Mouse (Mus musculus) embryonic facial prominence, embryonic 11.5 days (tissue): ENCODE results near the gene Fbxl14. TPM values are rescaled to one million over a fixed set of nuclear protein-coding genes. Genes with fewer than 3 reads are reported as not detected.

ENCODE experiments used
- ATAC-seq: fragments of 200-750 bp; cut with Nextera tagmentation; replicated peaks from 2 replicates; pipeline ENCODE4 v1.8.0; 2017; ENCODE audit warnings: low read depth; ENCODE audit not compliant: insufficient number of reproducible peaks, low FRiP score, low TSS enrichment
- DNase-seq: peaks from one replicate; pipeline ENCODE4 v3.0.0-alpha.2; 2015; ENCODE audit warnings: low spot score
- H3K27ac ChIP-seq: fragments of 300-500 bp; sonication (generic); replicated peaks from 2 replicates; pipeline ENCODE4 v1.5.1; 2014; ENCODE audit warnings: mild to moderate bottlenecking, low read depth, low read length, control low read depth
- H3K27me3 ChIP-seq: fragments of 300-500 bp; sonication (generic); 2 replicates; pipeline ENCODE4 v1.6.1; 2014; ENCODE audit warnings: mild to moderate bottlenecking, low read length, moderate library complexity, mixed read lengths; ENCODE audit not compliant: control insufficient read depth, insufficient read depth
- H3K36me3 ChIP-seq: fragments of 300-500 bp; sonication (generic); replicated peaks from 2 replicates; pipeline ENCODE4 v1.6.1; 2014; ENCODE audit warnings: low read depth, mild to moderate bottlenecking, low read length, moderate library complexity, mixed read lengths; ENCODE audit not compliant: control insufficient read depth, insufficient read depth
- H3K4me1 ChIP-seq: fragments of 300-500 bp; sonication (generic); 2 replicates; pipeline ENCODE4 v1.6.1; 2014; ENCODE audit warnings: low read length, mixed read lengths; ENCODE audit not compliant: control insufficient read depth, insufficient read depth
- H3K4me2 ChIP-seq: fragments of 300-500 bp; sonication (generic); 2 replicates; pipeline ENCODE4 v1.6.1; 2014; ENCODE audit warnings: low read depth, mild to moderate bottlenecking, control low read depth, low read length, moderate library complexity
- H3K4me3 ChIP-seq: fragments of 300-500 bp; sonication (generic); 2 replicates; pipeline ENCODE4 v1.5.1; 2014; ENCODE audit warnings: low read depth, low read length, control low read depth
- H3K9ac ChIP-seq: fragments of 300-500 bp; sonication (generic); replicated peaks from 2 replicates; pipeline ENCODE4 v1.6.1; 2014; ENCODE audit warnings: mild to moderate bottlenecking, control low read depth, low read length
- H3K9me3 ChIP-seq: fragments of 300-500 bp; sonication (generic); replicated peaks from 2 replicates; pipeline ENCODE4 v1.6.1; 2016; ENCODE audit warnings: mild to moderate bottlenecking, low read length, inconsistent platforms, mixed read lengths; ENCODE audit not compliant: control insufficient read depth
- WGBS: fragments of 180-500 bp; shearing (Covaris S2); extraction: QIAGEN DNeasy Blood & Tissue Kit; methylation state at CpG from one replicate; pipeline ENCODE4 v1.1.7; 2014; 5-methylcytosine and 5-hydroxymethylcytosine counted together
- polyA plus RNA-seq: library from polyadenylated mRNA; unstranded; fragments of >200 nt; fragmentation: Nextera tagmentation; extraction: Ambion mirVana; gene quantifications from 2 replicates; pipeline ENCODE4 v1.2.1, GENCODE M21; 2014

Gene Fbxl14
- polyA plus RNA-seq, 1 experiment from 2014 or later, result 7.0 TPM

DNA sequence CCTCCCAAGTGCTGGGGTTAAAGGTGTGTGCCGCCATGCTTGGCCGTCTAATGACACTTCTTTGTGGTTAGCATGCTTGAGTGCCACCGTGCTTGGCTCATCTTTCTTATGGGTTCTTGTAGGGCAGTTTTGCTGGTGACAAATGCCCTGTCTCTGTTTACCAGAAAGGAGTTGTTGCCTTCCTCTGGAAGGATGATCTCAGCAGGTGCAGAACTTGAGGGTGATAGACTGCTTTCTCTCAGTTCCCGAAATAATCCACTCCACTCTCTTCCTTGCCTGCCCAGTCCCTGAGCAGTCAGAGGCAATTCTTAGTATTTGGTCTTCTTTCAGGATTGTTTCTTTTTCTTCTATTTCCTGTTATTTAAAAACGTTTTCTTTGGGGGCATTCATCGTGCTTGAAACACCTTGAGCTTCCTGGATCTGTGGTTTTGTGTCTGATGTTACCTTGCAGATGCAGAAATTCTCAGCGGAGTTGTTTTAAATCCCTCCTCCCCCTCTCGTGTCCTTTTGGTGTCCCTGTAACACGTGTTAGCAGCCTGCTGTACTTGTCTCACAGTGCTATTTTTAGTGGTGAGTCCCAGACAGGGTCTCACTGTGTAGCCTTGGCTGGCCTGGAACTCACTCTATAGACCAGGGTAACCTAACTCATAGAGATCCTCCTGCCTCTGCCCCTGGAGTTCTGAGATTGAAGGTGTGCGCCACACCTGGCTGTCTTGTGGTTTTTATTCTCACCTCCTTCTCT is 29.3 kb downstream of the Fbxl14 start:
- no peaks in the 10 kb centered on the region for H3K27me3 ChIP-seq
- no peak for ATAC-seq
- H3K4me2 ChIP-seq, result no peak overlapping the region
- H3K36me3 ChIP-seq, result no peaks in the 10 kb centered on the region
- 79% methylated on average over 10 of the region's 10 CpGs for WGBS
- H3K4me3 ChIP-seq, result no peak overlapping the region
- no peaks in the 10 kb centered on the region for H3K9me3 ChIP-seq
- H3K4me1 ChIP-seq, result no peaks in the 10 kb centered on the region
- no peak overlapping the region for H3K27ac ChIP-seq
- no peak overlapping the region for H3K9ac ChIP-seq
- no peak for DNase-seq

GRCm38 (mm10) chr6:119509437-119510037 is 30.1 kb downstream of the Fbxl14 start:
- WGBS, result 92% methylated on average over 13 of the region's 13 CpGs
- Histone ChIP-seq H3K27me3 (no peaks in the 10 kb centered on the region), H3K4me2 (no peak overlapping the region), H3K27ac (no peak overlapping the region), H3K9me3 (no peaks in the 10 kb centered on the region), H3K4me1 (no peaks in the 10 kb centered on the region), H3K9ac (no peak overlapping the region), H3K4me3 (no peak overlapping the region), H3K36me3 (no peaks in the 10 kb centered on the region)
- DNase-seq (no peak), ATAC-seq (no peak)

DNA sequence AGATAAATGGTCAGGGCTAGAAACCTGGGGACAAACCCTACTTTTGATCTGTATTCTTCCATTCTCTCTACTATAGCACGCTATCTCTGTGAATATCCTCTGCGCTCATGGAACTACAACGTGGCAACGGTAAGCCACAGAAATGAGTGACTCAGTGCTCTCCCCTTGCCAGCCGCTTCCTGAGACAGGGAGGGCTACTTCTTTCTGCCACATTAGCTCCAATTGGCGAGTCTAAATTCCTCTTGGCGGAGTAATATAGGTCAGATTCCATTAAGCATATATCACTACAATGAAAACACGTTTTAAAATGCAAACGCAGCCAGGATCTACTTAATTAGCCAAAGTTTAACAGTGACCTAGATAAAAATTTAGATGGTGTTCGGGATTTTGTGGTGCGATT is 33.2 kb downstream of the Fbxl14 start:
- H3K27ac ChIP-seq, result no peak overlapping the region
- DNase-seq (no peak), ATAC-seq (no peak)
- H3K27me3 ChIP-seq, result no peaks in the 10 kb centered on the region
- no peaks in the 10 kb centered on the region for H3K9me3 ChIP-seq
- H3K4me3 ChIP-seq, result no peak overlapping the region
- 91% methylated on average over 11 of the region's 11 CpGs for WGBS
- H3K4me2 ChIP-seq, result no peak overlapping the region
- H3K4me1 ChIP-seq, result no peaks in the 10 kb centered on the region
- no peak overlapping the region for H3K9ac ChIP-seq
- H3K36me3 ChIP-seq, result no peaks in the 10 kb centered on the region

- 81% methylated on average over 5 of the region's 5 CpGs for WGBS
- Histone ChIP-seq H3K9ac (no peak overlapping the region), H3K36me3 (no peaks in the 10 kb centered on the region), H3K9me3 (no peaks in the 10 kb centered on the region), H3K27ac (no peak overlapping the region), H3K4me1 (no peaks in the 10 kb centered on the region), H3K4me3 (no peak overlapping the region), H3K4me2 (no peak overlapping the region), H3K27me3 (no peaks in the 10 kb centered on the region)
- ATAC-seq (no peak), DNase-seq (no peak)
Observed at GRCm38 (mm10) chr6:119513452-119513851, 34.0 kb downstream of the Fbxl14 start.

DNA sequence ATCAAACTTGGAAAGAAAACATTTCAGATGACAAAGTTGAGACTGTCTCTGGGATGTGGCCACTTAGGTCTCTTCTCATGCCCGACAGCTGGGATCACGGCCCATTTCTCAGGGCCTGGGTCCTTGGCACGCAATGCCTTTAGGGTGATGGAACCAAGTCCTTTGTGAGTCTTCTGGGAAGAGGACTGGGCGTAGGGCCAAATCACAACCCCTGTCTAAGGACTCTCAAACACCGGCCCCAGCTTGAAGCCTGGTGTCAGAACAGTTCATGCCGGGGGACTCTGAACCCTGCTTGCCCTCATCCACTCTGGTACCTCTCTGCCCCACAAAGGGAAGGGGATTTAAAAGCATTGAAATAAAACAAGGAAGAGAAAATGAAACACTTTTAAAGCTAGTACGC is 34.6 kb downstream of the Fbxl14 start:
- ATAC-seq (no peak), DNase-seq (no peak)
- no peaks in the 10 kb centered on the region for H3K4me1 ChIP-seq
- H3K27me3 ChIP-seq, result no peaks in the 10 kb centered on the region
- no peak overlapping the region for H3K9ac ChIP-seq
- 85% methylated on average over 7 of the region's 7 CpGs for WGBS
- H3K4me3 ChIP-seq, result no peak overlapping the region
- H3K36me3 ChIP-seq, result no peaks in the 10 kb centered on the region
- no peaks in the 10 kb centered on the region for H3K9me3 ChIP-seq
- no peak overlapping the region for H3K4me2 ChIP-seq
- H3K27ac ChIP-seq, result no peak overlapping the region

- Histone ChIP-seq H3K36me3 (no peaks in the 10 kb centered on the region), H3K4me3 (no peak overlapping the region), H3K4me1 (no peaks in the 10 kb centered on the region), H3K27me3 (no peaks in the 10 kb centered on the region), H3K9me3 (no peaks in the 10 kb centered on the region), H3K27ac (no peak overlapping the region), H3K9ac (no peak overlapping the region), H3K4me2 (no peak overlapping the region)
- WGBS, result 18% methylated on average over 9 of the region's 9 CpGs
- ATAC-seq (no peak), DNase-seq (no peak)
Observed at GRCm38 (mm10) chr6:119520731-119521130, 41.3 kb downstream of the Fbxl14 start.

DNA sequence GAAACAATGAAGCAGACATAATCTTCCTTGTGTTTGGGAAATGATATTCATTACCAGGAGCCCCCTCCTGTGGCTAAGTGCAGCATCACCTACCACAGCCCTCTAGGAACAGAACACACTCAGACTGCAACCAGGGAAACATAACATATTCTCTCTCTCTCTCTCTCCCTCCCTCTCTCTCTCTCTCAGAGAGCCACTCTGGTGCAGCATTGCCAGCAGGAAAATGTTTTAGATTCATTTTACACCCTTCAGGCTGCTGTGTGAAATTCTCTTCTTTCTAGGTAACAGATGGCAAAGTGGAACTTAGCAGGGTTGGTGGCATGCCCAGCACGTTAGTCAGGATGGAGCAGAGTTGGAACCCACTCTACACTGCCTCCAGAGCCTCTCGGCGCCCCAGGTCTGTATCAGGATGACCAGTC is 42.0 kb downstream of the Fbxl14 start:
- no peak for ATAC-seq
- H3K27ac ChIP-seq, result no peak overlapping the region

DNA sequence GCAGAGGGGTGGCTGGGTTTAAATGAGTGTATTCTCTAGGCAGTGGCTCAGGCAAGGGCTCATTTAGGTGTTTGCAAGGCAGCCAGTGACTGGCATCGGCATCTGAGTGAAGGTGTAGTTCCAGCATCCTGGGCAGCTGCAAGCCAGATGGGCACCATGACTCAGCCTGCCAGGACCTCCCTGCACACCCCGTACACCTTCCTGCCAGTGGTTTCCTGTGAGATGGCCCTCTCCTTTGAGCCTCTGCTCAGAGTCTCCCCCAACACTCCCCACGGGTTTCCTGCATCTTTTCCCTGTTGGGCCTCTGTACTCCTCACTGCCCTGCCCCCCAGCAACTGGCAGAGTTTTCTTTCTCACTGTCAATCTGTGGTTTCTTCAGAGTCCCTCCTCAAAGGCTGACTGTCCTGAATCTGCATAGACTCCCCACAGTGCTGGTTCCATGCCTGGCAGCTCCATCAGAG is 42.5 kb downstream of the Fbxl14 start:
- H3K4me3 ChIP-seq, result no peak overlapping the region
- 37% methylated on average over 3 of the region's 3 CpGs for WGBS

More for the DNA sequence above, 42.0 kb downstream of the Fbxl14 start:
- no peaks in the 10 kb centered on the region for H3K36me3 ChIP-seq
- no peaks in the 10 kb centered on the region for H3K4me1 ChIP-seq
- no peaks in the 10 kb centered on the region for H3K27me3 ChIP-seq
- H3K9ac ChIP-seq, result no peak overlapping the region
- H3K4me3 ChIP-seq, result no peak overlapping the region
- 70% methylated on average over 3 of the region's 3 CpGs for WGBS
- H3K4me2 ChIP-seq, result no peak overlapping the region
- no peaks in the 10 kb centered on the region for H3K9me3 ChIP-seq
- DNase-seq, result no peak

More for the DNA sequence above, 42.5 kb downstream of the Fbxl14 start:
- Histone ChIP-seq H3K4me1 (no peaks in the 10 kb centered on the region), H3K9ac (no peak overlapping the region), H3K4me2 (no peak overlapping the region), H3K27ac (no peak overlapping the region), H3K27me3 (no peaks in the 10 kb centered on the region), H3K36me3 (no peaks in the 10 kb centered on the region), H3K9me3 (no peaks in the 10 kb centered on the region)
- DNase-seq, result no peak
- ATAC-seq, result no peak
